Mouse (Mus musculus): ENCODE measurements around the gene Gm40193. TPM values are rescaled to one million over a fixed set of nuclear protein-coding genes. Genes with fewer than 3 reads are reported as not detected.
"Not testable (repeated sequence)": the region's sequence is repeated elsewhere in the genome, so short reads cannot be mapped to it uniquely, and the experiment has no call there.

Gm40193 gene
- polyA plus RNA-seq, 1 experiment from 2014 or later, result not detected

GRCm38 (mm10) chr11:70525184-70525678 lies 7.5 kb downstream of the Gm40193 start, which contains the start of gene Psmb6:
TSS of gene Psmb6 (plus strand) at chr11:70525367.
- ATAC-seq (ENCODE audit: low FRiP score, low TSS enrichment), result peak; percentile 95
- Histone ChIP-seq H3K4me3 (ENCODE audit: low read length) (peak within 1 kb of the TSS; percentile 74), H3K4me1 (ENCODE audit: insufficient read depth, low read length) (peaks cover 12% of the 10 kb centered on the region; the same call in 1 of the 2 replicates), H3K27me3 (ENCODE audit: insufficient read depth, low read length) (no peaks in the 10 kb centered on the region), H3K4me2 (replicated peaks; ENCODE audit: low read depth, low read length) (peak within 1 kb of the TSS; percentile 69), H3K27ac (ENCODE audit: low read length) (no peak within 1 kb of the TSS), H3K9ac (replicated peaks; ENCODE audit: low read length) (peak within 1 kb of the TSS; percentile 80), H3K36me3 (ENCODE audit: insufficient read depth, low read length) (peaks cover 31% of the 10 kb centered on the region), H3K9me3 (ENCODE audit: low read length) (no peaks in the 10 kb centered on the region)
- under 1% methylated on average over 26 of the region's 26 CpGs for WGBS

DNA sequence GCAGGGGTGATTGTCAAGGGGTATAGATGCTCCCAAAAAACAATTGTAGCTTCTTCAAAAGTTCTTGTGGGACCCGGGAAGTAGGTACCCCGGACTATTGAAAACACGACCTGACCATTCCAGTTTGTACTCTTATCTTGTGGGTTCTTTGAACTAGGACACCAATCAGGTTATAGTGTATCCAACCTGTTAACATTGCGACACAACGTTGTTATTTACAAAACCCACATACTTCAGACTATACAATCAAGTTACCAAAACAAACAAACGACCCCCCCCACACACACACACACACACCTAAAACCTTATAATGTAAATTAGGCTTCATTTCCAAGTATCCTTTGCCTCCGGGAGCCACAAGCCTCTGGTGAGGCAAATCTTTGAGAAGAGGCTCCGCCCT lies 8.0 kb downstream of the Gm40193 start:
- Histone ChIP-seq H3K27me3 (ENCODE audit: insufficient read depth, low read length) (no peaks in the 10 kb centered on the region), H3K9ac (replicated peaks; ENCODE audit: low read length) (peak overlapping the region; percentile 49), H3K27ac (ENCODE audit: low read length) (no peak overlapping the region), H3K4me1 (ENCODE audit: insufficient read depth, low read length) (peaks cover 17% of the 10 kb centered on the region), H3K36me3 (ENCODE audit: insufficient read depth, low read length) (peaks cover 31% of the 10 kb centered on the region), H3K4me3 (ENCODE audit: low read length) (peak overlapping the region; percentile 74), H3K4me2 (replicated peaks; ENCODE audit: low read depth, low read length) (peak overlapping the region; percentile 56), H3K9me3 (ENCODE audit: low read length) (no peaks in the 10 kb centered on the region)
- 5% methylated on average over 8 of the region's 8 CpGs for whole genome bisulfite sequencing
- ATAC-seq (ENCODE audit: low FRiP score, low TSS enrichment), result peak; percentile 10; the same call in 1 of the 2 replicates

DNA sequence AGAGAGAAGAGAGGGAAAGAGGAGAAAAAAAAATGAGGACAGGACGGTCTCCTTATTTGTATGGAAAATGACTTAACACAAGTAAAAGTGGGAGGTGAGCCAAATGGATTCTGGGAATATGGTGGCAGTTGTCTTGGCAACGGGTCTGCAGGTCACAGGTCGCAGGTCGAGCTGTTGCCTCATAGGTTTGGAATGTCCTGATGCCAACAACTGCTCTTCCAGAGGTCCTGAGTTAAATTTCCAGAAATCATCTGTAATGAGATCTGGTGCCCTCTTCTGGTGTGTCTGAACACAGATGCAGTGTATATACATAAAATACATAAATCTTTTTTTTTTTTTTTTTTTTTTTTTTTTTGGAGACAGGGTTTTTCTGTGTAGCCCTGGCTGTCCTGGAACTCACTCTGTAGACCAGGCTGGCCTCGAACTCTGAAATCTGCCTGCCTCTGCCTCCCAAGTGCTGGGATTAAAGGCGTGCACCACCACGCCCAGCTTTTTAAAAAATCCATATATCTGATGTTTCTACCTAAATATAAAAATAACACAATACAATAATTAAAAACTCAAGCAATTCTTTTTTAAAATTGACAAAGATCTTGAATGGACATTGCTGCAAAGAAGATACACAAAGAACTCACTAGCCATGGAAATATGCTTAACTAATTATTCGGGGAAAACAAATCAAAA lies 9.3 kb downstream of the Gm40193 start:
- 87% methylated on average over 8 of the region's 8 CpGs for WGBS
- ATAC-seq (ENCODE audit: low FRiP score, low TSS enrichment), result not testable (repeated sequence)
- H3K36me3 ChIP-seq (ENCODE audit: insufficient read depth, low read length), result peaks cover 21% of the 10 kb centered on the region

GRCm38 (mm10) chr11:70520178-70520769 lies 12.5 kb downstream of the Gm40193 start:
- H3K36me3 ChIP-seq (ENCODE audit: insufficient read depth, low read length), result no peaks in the 10 kb centered on the region
- H3K27ac ChIP-seq (ENCODE audit: low read length), result peak overlapping the region; percentile 58
- peak overlapping the region; percentile 56 for H3K4me2 ChIP-seq (replicated peaks; ENCODE audit: low read depth, low read length)
- H3K4me3 ChIP-seq (ENCODE audit: low read length), result peak overlapping the region; percentile 38
- H3K9me3 ChIP-seq (ENCODE audit: low read length), result no peaks in the 10 kb centered on the region
- H3K4me1 ChIP-seq (ENCODE audit: insufficient read depth, low read length), result peaks cover 12% of the 10 kb centered on the region
- no peaks in the 10 kb centered on the region for H3K27me3 ChIP-seq (ENCODE audit: insufficient read depth, low read length)
- peak; percentile 68 for ATAC-seq (ENCODE audit: low FRiP score, low TSS enrichment)
- peak overlapping the region; percentile 74 for H3K9ac ChIP-seq (replicated peaks; ENCODE audit: low read length)
- whole genome bisulfite sequencing, result 9% methylated on average over 40 of the region's 41 CpGs

More for the DNA sequence above, 9.3 kb downstream of the Gm40193 start:
- peaks cover 21% of the 10 kb centered on the region for H3K4me1 ChIP-seq (ENCODE audit: insufficient read depth, low read length)
- not testable (repeated sequence) for H3K9ac ChIP-seq (replicated peaks; ENCODE audit: low read length); H3K27me3 ChIP-seq (ENCODE audit: insufficient read depth, low read length); H3K27ac ChIP-seq (ENCODE audit: low read length); H3K4me3 ChIP-seq (ENCODE audit: low read length); H3K9me3 ChIP-seq (ENCODE audit: low read length); H3K4me2 ChIP-seq (replicated peaks; ENCODE audit: low read depth, low read length)

- Histone ChIP-seq H3K36me3 (ENCODE audit: insufficient read depth, low read length) (no peaks in the 10 kb centered on the region), H3K4me3 (ENCODE audit: low read length) (peak within 1 kb of the TSS; percentile 38), H3K9ac (replicated peaks; ENCODE audit: low read length) (peak within 1 kb of the TSS; percentile 74), H3K27ac (ENCODE audit: low read length) (peak within 1 kb of the TSS; percentile 58; the same call in 1 of the 2 replicates), H3K27me3 (ENCODE audit: insufficient read depth, low read length) (no peaks in the 10 kb centered on the region), H3K9me3 (ENCODE audit: low read length) (no peaks in the 10 kb centered on the region), H3K4me2 (replicated peaks; ENCODE audit: low read depth, low read length) (peak within 1 kb of the TSS; percentile 56), H3K4me1 (ENCODE audit: insufficient read depth, low read length) (peaks cover 9% of the 10 kb centered on the region)
- WGBS, result 85% methylated on average over 10 of the region's 10 CpGs
- ATAC-seq (ENCODE audit: low FRiP score, low TSS enrichment), result no peak
Measured at GRCm38 (mm10) chr11:70518923-70519322, 13.8 kb downstream of the Gm40193 start, which contains the start of gene Gltpd2. TSS of gene Gltpd2 (plus strand) at chr11:70519196.

DNA sequence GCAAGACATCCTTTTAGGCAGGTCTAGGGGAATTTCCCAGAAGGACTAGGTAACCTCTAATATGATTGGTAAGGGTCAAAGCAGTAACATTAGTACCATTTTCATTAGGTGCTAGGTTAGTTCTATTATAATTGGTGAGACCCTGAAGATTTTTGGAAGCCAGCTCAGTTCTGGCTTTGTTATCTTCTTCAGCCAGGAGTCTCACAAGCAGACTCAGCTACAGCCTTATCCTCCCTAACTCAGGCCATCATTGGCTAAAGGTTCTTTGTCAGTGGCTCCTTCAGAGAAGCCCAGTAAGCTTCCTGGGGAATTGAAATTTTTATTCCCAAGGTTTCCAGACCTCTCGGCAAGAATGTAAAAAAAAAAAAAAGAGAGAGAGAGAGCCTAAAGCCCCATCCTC lies 14.3 kb downstream of the Gm40193 start:
- Histone ChIP-seq H3K4me2 (replicated peaks; ENCODE audit: low read depth, low read length) (no peak overlapping the region), H3K27me3 (ENCODE audit: insufficient read depth, low read length) (no peaks in the 10 kb centered on the region), H3K9me3 (ENCODE audit: low read length) (no peaks in the 10 kb centered on the region), H3K4me3 (ENCODE audit: low read length) (no peak overlapping the region), H3K27ac (ENCODE audit: low read length) (no peak overlapping the region), H3K4me1 (ENCODE audit: insufficient read depth, low read length) (peaks cover 9% of the 10 kb centered on the region), H3K36me3 (ENCODE audit: insufficient read depth, low read length) (no peaks in the 10 kb centered on the region), H3K9ac (replicated peaks; ENCODE audit: low read length) (no peak overlapping the region)
- no peak for ATAC-seq (ENCODE audit: low FRiP score, low TSS enrichment)
- WGBS, result 73% methylated on average over 1 of the region's 1 CpGs

- no peaks in the 10 kb centered on the region for H3K36me3 ChIP-seq (ENCODE audit: insufficient read depth, low read length)
- no peaks in the 10 kb centered on the region for H3K27me3 ChIP-seq (ENCODE audit: insufficient read depth, low read length)
- no peak for ATAC-seq (ENCODE audit: low FRiP score, low TSS enrichment)
- peaks cover 9% of the 10 kb centered on the region for H3K4me1 ChIP-seq (ENCODE audit: insufficient read depth, low read length)
- no peak overlapping the region for H3K4me3 ChIP-seq (ENCODE audit: low read length)
- no peaks in the 10 kb centered on the region for H3K9me3 ChIP-seq (ENCODE audit: low read length)
- no peak overlapping the region for H3K9ac ChIP-seq (replicated peaks; ENCODE audit: low read length)
- H3K4me2 ChIP-seq (replicated peaks; ENCODE audit: low read depth, low read length), result no peak overlapping the region
- 33% methylated on average over 2 of the region's 2 CpGs for WGBS
- H3K27ac ChIP-seq (ENCODE audit: low read length), result no peak overlapping the region
Measured at GRCm38 (mm10) chr11:70516352-70516751, 16.4 kb downstream of the Gm40193 start.

GRCm38 (mm10) chr11:70514288-70514687 lies 18.5 kb downstream of the Gm40193 start, which contains the start of gene Vmo1:
TSS of gene Vmo1 (minus strand) at chr11:70514616.
- WGBS, result 78% methylated on average over 7 of the region's 7 CpGs
- Histone ChIP-seq H3K36me3 (ENCODE audit: insufficient read depth, low read length) (no peaks in the 10 kb centered on the region), H3K27me3 (ENCODE audit: insufficient read depth, low read length) (no peaks in the 10 kb centered on the region), H3K9ac (replicated peaks; ENCODE audit: low read length) (no peak within 1 kb of the TSS), H3K27ac (ENCODE audit: low read length) (0 out of 2 replicates have a peak within 1 kb of the TSS, but pooled peaks have one; percentile 5), H3K4me1 (ENCODE audit: insufficient read depth, low read length) (no peaks in the 10 kb centered on the region; the same call in 1 of the 2 replicates), H3K9me3 (ENCODE audit: low read length) (no peaks in the 10 kb centered on the region), H3K4me3 (ENCODE audit: low read length) (no peak within 1 kb of the TSS), H3K4me2 (replicated peaks; ENCODE audit: low read depth, low read length) (no peak within 1 kb of the TSS)
- ATAC-seq (ENCODE audit: low FRiP score, low TSS enrichment), result no peak

DNA sequence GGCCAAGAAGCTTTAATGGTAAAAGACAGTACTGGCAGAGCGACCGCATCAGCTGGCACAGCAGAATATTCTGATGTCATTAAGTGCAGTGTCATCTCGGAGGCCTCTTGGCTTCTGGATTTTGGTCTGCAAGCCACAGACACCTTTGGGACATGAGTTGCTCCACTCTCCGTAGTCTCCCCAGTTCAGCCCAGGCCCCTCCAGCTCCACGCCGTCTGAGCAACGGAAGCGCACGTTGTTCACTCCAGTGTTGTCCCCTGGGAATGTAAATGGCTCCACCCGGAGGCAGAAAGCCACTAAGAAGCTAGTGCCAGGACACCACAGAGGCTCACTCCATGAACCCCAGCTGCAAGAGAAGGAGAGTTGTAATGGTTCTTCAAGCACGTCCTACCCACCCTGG lies 19.2 kb downstream of the Gm40193 start:
- no peak overlapping the region for H3K4me3 ChIP-seq (ENCODE audit: low read length)
- 59% methylated on average over 11 of the region's 11 CpGs for WGBS
- no peak overlapping the region for H3K9ac ChIP-seq (replicated peaks; ENCODE audit: low read length)
- no peaks in the 10 kb centered on the region for H3K4me1 ChIP-seq (ENCODE audit: insufficient read depth, low read length)
- no peaks in the 10 kb centered on the region for H3K27me3 ChIP-seq (ENCODE audit: insufficient read depth, low read length)
- H3K36me3 ChIP-seq (ENCODE audit: insufficient read depth, low read length), result no peaks in the 10 kb centered on the region
- no peaks in the 10 kb centered on the region for H3K9me3 ChIP-seq (ENCODE audit: low read length)
- no peak overlapping the region for H3K27ac ChIP-seq (ENCODE audit: low read length)
- no peak overlapping the region for H3K4me2 ChIP-seq (replicated peaks; ENCODE audit: low read depth, low read length)
- no peak for ATAC-seq (ENCODE audit: low FRiP score, low TSS enrichment)

Measured in kidney, embryonic 16.5 days (tissue).